Mouse (Mus musculus) CH12.LX (cell line): ENCODE results near the gene Slc16a9.

Experiments used
- CHD1 ChIP-seq: IDR thresholded peaks from 2 replicates; pipeline ENCODE4 v1.6.1; 2012; ENCODE audit warnings: low read depth, low read length, improper control_type of control experiment, inconsistent platforms
- CTCF ChIP-seq, 2 experiments: IDR thresholded peaks in 1 of 2; conservative IDR thresholded peaks in 1 of 2; 2 replicates each; pipeline ENCODE4 v1.5.1; 2011 to 2012; ENCODE audit warnings: low read depth in 2 of 2, low read length in 2 of 2, improper control_type of control experiment in 1 of 2, inconsistent platforms in 1 of 2, mild to moderate bottlenecking in 1 of 2, moderate library complexity in 1 of 2
- ELF1 ChIP-seq: IDR thresholded peaks from 2 replicates; pipeline ENCODE4 v1.6.1; 2014; ENCODE audit warnings: low read depth, mild to moderate bottlenecking, inconsistent platforms, low read length, improper control_type of control experiment
- EP300 ChIP-seq: IDR thresholded peaks from 2 replicates; pipeline ENCODE4 v1.6.1; 2011; ENCODE audit warnings: low read length, improper control_type of control experiment
- JUND ChIP-seq: conservative IDR thresholded peaks from 2 replicates; pipeline ENCODE4 v1.6.1; 2011; ENCODE audit warnings: low read depth, low read length, improper control_type of control experiment
- MAZ ChIP-seq: IDR thresholded peaks from 2 replicates; pipeline ENCODE4 v1.6.1; 2012; ENCODE audit warnings: low read depth, mild to moderate bottlenecking, inconsistent platforms, low read length, improper control_type of control experiment, moderate library complexity
- MXI1 ChIP-seq: IDR thresholded peaks from 2 replicates; pipeline ENCODE4 v1.6.1; 2011; ENCODE audit warnings: mild to moderate bottlenecking, low read depth, low read length, improper control_type of control experiment
- POLR2A ChIP-seq: IDR thresholded peaks from 2 replicates; pipeline ENCODE4 v1.6.1; 2011; ENCODE audit warnings: low read depth, mild to moderate bottlenecking, improper control_type of control experiment, low read length
- RAD21 ChIP-seq: IDR thresholded peaks from 2 replicates; pipeline ENCODE4 v1.6.1; 2011; ENCODE audit warnings: low read depth, mild to moderate bottlenecking, low read length, improper control_type of control experiment, moderate library complexity
- SIN3A ChIP-seq: IDR thresholded peaks from 2 replicates; pipeline ENCODE4 v1.6.1; 2012; ENCODE audit warnings: low read length, improper control_type of control experiment, inconsistent platforms
- TCF12 ChIP-seq: IDR thresholded peaks from 2 replicates; pipeline ENCODE4 v1.6.1; 2014; ENCODE audit warnings: low read depth, mild to moderate bottlenecking, inconsistent platforms, low read length, improper control_type of control experiment
- ZKSCAN1 ChIP-seq: IDR thresholded peaks from 2 replicates; pipeline ENCODE4 v1.6.1; 2012; ENCODE audit warnings: low read depth, inconsistent platforms, low read length, improper control_type of control experiment, borderline replicate concordance

DNA sequence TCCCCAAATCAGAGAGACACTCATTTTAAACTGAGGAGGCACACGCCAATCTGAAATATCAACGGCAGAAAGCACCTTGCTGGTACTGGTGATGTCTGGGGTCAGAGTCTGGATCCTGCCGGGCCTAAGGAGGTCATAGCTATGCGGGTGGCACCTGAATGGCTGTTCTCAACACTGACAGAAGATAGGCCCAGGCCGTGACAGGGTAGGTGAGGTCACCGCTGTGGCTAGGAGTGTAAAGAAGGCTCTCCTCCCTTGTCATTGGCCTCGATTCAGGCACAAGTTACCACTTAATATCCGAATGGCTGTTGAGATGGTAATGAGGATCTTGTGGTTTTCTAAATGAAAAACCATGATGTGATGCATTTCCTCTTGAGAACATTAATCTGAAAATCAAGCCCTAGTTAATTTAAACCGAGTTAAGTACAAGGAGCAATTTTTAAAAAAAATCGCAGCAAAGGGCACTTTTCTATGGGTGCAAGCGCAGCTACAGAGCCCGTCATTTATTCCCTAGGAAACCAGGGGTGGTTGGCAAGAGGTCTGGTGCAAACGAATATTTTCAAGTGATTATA, 72.6 kb downstream of the Slc16a9 start:
- no peak for TF ChIP-seq MAZ
- no peak for TF ChIP-seq TCF12
- no peak for TF ChIP-seq ZKSCAN1
- no peak for TF ChIP-seq CHD1
- TF ChIP-seq RAD21 = no peak
- no peak for TF ChIP-seq JUND
- no peak for TF ChIP-seq MXI1
- TF ChIP-seq SIN3A = no peak
- no peak for TF ChIP-seq ELF1
- no peak for TF ChIP-seq CTCF (conservative IDR thresholded peaks at IDR 0.05 in 1 of 2, IDR thresholded peaks at IDR 0.05 in 1 of 2; ENCODE audit: low read depth in 2 of 2, low read length in 2 of 2)
- TF ChIP-seq EP300 = no peak
- TF ChIP-seq POLR2A = no peak
